Mouse (Mus musculus): Measurements from ENCODE around the gene Fbxo46. TPM values are rescaled to one million over a fixed set of nuclear protein-coding genes. Genes with fewer than 3 reads are reported as not detected.
"Not testable (repeated sequence)": the region's sequence is repeated elsewhere in the genome, so short reads cannot be mapped to it uniquely, and the experiment has no call there.

Gene Fbxo46
- 1 to 10 TPM; 2.3 to 3.0 TPM for total RNA-seq (2021)
- long read RNA-seq, experiment 1, full-length matches to known transcripts = 3 of 3 reads
- long read RNA-seq, experiment 1, partial matches to known transcripts = 0 of 3 reads
- long read RNA-seq, experiment 1, other reads (novel, unspliced or antisense) = 0 of 3 reads
- long read RNA-seq, experiment 2, full-length matches to known transcripts = 2 of 2 reads
- long read RNA-seq, experiment 2, partial matches to known transcripts = 0 of 2 reads
- long read RNA-seq, experiment 2, other reads (novel, unspliced or antisense) = 0 of 2 reads

- Histone ChIP-seq H3K27ac (peak within 1 kb of the TSS; percentile 90), H3K4me3 (peak within 1 kb of the TSS; percentile 92)
- peak; percentile 93 for DNase-seq
- TF ChIP-seq CTCF (IDR thresholded peaks at IDR 0.05) = no peak
- intact Hi-C loops (cut with DNase I) = no loop called here
Observed at GRCm38 (mm10) chr7:19119631-19120429, at the start of gene Fbxo46. Gene Fbxo46 (plus strand): TSS chr7:19119859.

DNA sequence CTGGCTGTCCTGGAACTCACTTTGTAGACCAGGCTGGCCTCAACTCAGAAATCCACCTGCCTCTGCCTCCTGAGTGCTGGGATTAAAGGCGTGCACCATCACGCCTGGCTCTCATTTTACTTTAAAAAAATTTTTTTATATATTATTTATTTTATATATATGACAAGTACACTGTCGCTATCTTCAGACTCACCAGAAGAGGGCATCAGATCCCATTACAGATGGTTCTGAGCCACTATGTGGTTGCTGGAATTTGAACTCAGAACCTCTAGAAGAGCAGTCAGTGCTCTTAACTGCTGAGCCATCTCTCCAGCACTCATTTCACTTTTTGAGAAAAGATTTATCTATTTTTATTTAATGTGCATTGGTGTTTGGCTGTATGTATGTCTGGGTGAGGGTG lies 48.6 kb upstream of the Fbxo46 start:
- H3K27ac ChIP-seq; intact Hi-C loops (cut with DNase I); H3K4me3 ChIP-seq: not testable (repeated sequence)
- DNase-seq = peak; percentile 9
- TF ChIP-seq CTCF (IDR thresholded peaks at IDR 0.05) = peak; percentile 54

GRCm38 (mm10) chr7:19073504-19073903 lies 46.2 kb upstream of the Fbxo46 start:
- peak; percentile 59 for TF ChIP-seq CTCF (IDR thresholded peaks at IDR 0.05)
- DNase-seq = peak; percentile 66
- H3K4me3 ChIP-seq = no peak overlapping the region
- intact Hi-C loops (cut with DNase I) = loop anchor here (1.0 kb wide), 1 partner anchor 15 kb away; no protein-coding TSS in a partner anchor
- no peak overlapping the region for H3K27ac ChIP-seq

DNA sequence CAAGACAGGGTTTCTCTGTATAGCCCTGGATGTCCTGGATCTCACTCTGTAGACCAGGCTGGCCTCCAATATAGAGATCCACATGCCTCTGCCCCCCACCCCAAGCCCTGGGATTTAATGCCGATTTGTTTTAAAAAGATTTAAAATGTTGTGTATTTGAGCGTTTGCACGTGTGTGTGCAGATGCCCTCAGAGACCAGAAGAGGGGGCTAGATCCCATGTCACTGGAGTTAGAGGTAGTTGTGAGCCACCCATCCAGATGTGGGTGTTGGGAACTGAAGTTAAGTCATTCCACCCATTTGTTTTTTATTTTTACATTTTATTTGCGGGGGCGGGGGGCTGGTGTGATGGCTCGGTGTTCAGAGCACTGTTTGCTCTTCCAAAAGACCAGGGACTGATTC lies 45.2 kb upstream of the Fbxo46 start:
- Histone ChIP-seq H3K4me3 (no peak overlapping the region), H3K27ac (no peak overlapping the region)
- peak; percentile 15; the same call in 1 of the 2 replicates for TF ChIP-seq CTCF (IDR thresholded peaks at IDR 0.05)
- DNase-seq = no peak
- intact Hi-C loops (cut with DNase I) = no loop called here

DNA sequence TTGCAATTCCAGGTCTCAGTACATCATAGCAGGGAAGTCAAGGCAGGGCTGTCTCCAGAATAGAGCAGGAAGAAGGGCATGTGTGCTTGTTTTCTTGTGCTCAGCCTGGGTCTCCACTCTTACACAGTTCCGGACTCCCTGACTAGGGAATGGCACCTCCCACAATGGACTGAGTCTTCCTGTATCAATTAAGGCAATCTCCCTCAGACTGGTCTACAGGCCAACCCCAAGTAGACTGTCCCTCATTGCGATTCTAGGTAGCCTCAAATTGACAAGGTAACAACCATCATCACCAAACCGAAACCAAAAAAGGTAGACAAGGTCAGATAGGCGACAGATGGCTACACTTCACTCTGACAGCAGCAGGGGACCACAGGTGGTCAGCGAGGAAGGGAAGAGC lies 44.4 kb upstream of the Fbxo46 start:
- DNase-seq = no peak
- intact Hi-C loops (cut with DNase I) = no loop called here
- TF ChIP-seq CTCF (IDR thresholded peaks at IDR 0.05) = no peak
- peak overlapping the region; percentile 82 for H3K4me3 ChIP-seq
- peak overlapping the region; percentile 87 for H3K27ac ChIP-seq

GRCm38 (mm10) chr7:19075723-19076585 lies 43.7 kb upstream of the Fbxo46 start, which contains the start of gene Dmwd:
Gene Dmwd (plus strand): TSS chr7:19076227.
- peak; percentile 96 for DNase-seq
- intact Hi-C loops (cut with DNase I) = no loop called here
- Histone ChIP-seq H3K4me3 (peak within 1 kb of the TSS; percentile 82), H3K27ac (peak within 1 kb of the TSS; percentile 87)
- no peak for TF ChIP-seq CTCF (IDR thresholded peaks at IDR 0.05)

DNA sequence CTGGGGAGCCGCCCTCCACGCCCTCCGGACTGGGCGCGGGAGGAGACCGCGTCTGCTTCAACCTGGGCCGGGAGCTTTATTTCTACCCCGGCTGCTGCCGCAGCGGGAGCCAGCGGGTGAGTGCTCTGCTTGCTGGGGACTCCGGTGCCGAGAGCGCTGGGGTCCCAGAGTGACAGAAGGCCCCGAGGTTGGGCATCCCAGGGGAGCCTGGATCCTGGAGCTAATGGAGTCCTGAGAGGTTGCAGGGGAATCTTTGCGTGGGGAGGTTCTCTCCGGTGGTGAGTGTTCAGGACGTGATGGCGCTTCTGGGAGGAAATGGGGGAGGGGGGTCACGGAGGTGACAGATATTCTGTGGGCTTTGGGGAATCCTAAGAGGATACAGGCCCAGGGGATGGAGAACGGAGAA lies 43.1 kb upstream of the Fbxo46 start:
- peak overlapping the region; percentile 82 for H3K4me3 ChIP-seq
- peak overlapping the region; percentile 87 for H3K27ac ChIP-seq
- intact Hi-C loops (cut with DNase I) = no loop called here
- no peak for TF ChIP-seq CTCF (IDR thresholded peaks at IDR 0.05)
- peak; percentile 55 for DNase-seq

DNA sequence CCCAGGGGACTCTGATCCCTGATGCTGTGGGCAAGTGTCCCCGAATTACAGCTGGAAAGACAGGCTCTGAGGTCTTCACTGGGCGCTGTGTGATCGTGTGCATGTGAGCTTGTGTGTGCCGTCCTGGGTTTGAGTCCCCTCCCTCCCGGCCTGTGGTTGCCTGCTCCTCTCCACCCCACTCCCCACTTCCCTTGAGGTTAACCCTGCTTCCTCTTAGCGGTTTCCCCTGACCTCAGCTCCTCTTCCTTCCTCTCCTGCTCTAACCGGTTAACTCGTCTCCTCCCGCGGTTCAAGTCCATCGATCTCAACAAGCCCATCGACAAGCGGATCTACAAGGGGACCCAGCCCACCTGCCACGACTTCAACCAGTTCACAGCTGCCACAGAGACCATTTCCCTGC lies 41.9 kb upstream of the Fbxo46 start:
- no peak for TF ChIP-seq CTCF (IDR thresholded peaks at IDR 0.05)
- peak overlapping the region; percentile 82 for H3K4me3 ChIP-seq
- peak; percentile 26 for DNase-seq
- H3K27ac ChIP-seq = no peak overlapping the region
- intact Hi-C loops (cut with DNase I) = no loop called here

DNA sequence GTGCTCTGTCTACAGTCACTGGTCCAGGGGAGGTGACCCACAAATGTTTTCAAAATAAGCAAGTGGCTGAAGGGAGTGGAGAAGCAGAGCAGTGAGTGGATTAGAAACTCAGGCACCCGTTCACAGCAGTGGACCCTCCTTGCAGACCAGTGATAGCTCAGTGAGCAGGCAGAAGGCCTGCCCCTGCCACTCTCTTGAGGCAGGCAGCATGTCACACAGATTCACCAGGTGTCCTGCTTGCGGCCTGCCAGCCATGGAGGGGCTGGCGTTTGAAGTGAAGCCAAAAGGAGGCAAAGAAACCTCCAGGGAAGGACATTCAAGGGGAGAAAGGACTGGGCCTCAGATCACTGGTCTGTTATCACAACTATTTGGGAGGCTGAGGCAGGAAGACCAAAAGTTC lies 40.9 kb upstream of the Fbxo46 start:
- H3K4me3 ChIP-seq = no peak overlapping the region
- peak; percentile 14 for DNase-seq
- intact Hi-C loops (cut with DNase I) = no loop called here

GRCm38 (mm10) chr7:19080451-19080950 lies 39.2 kb upstream of the Fbxo46 start:
- TF ChIP-seq CTCF (IDR thresholded peaks at IDR 0.05) = no peak
- intact Hi-C loops (cut with DNase I) = no loop called here
- DNase-seq = no peak
- Histone ChIP-seq H3K4me3 (no peak overlapping the region), H3K27ac (no peak overlapping the region)

More for the DNA sequence above, 40.9 kb upstream of the Fbxo46 start:
- H3K27ac ChIP-seq = no peak overlapping the region
- TF ChIP-seq CTCF (IDR thresholded peaks at IDR 0.05) = no peak

DNA sequence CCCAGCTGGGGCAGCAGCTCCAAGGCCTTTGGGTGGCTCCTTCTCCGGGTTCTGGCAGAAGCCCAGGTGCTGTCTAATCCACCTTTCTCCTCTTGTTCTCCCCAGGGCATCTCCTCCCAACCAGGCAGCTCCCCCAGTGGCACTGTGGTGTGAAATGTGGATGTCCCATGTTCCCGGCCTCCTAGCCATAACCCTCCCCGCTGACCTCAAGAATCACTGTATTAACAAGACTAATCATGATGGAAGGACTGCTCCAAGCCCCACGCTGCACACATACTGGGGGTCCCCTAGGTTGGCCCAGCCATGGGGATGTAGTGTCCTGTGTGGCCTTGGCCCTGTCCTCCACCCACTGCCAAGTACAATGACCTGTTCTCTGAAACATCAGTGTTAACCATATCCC lies 37.5 kb upstream of the Fbxo46 start:
- no peak for TF ChIP-seq CTCF (IDR thresholded peaks at IDR 0.05)
- intact Hi-C loops (cut with DNase I) = no loop called here

GRCm38 (mm10) chr7:19083096-19083495 lies 36.6 kb upstream of the Fbxo46 start:
- TF ChIP-seq CTCF (IDR thresholded peaks at IDR 0.05) = no peak
- intact Hi-C loops (cut with DNase I) = no loop called here
- peak; percentile 95 for DNase-seq
- Histone ChIP-seq H3K4me3 (peak overlapping the region; percentile 87), H3K27ac (peak overlapping the region; percentile 99)

More for the DNA sequence above, 37.5 kb upstream of the Fbxo46 start:
- peak; percentile 32 for DNase-seq
- Histone ChIP-seq H3K4me3 (peak overlapping the region; percentile 87), H3K27ac (peak overlapping the region; percentile 99)
